Mouse (Mus musculus) adrenal gland, postnatal 10 days (tissue): ENCODE data around the gene Sphk2. TPM values are rescaled to one million over a fixed set of nuclear protein-coding genes. Genes with fewer than 3 reads are reported as not detected.
"Not testable (repeated sequence)": the region's sequence is repeated elsewhere in the genome, so short reads cannot be mapped to it uniquely, and the experiment has no call there.

Experiments used
- DNase-seq: peaks from one replicate; pipeline ENCODE4 v3.0.0; 2021; ENCODE audit warnings: mixed read lengths
- total RNA-seq, 2 experiments: library from RNA; stranded (reverse); gene quantifications; 2 replicates each; pipeline ENCODE4 v1.2.3; 2021

Sphk2 gene
- total RNA-seq, 2 experiments from 2014 or later = 28.0 to 28.8 TPM

GRCm38 (mm10) chr7:45693921-45694591 is 23.7 kb downstream of the Sphk2 start, which contains the start of gene Sec1:
TSS of gene Sec1 (minus strand) at chr7:45694402.
- DNase-seq = no peak

GRCm38 (mm10) chr7:45692364-45692763 is 25.4 kb downstream of the Sphk2 start:
- DNase-seq = no peak

GRCm38 (mm10) chr7:45689800-45690199 is 28.0 kb downstream of the Sphk2 start:
- DNase-seq = peak; percentile 15

- no peak for DNase-seq
Observed at GRCm38 (mm10) chr7:45689099-45689498, 28.7 kb downstream of the Sphk2 start.

DNA sequence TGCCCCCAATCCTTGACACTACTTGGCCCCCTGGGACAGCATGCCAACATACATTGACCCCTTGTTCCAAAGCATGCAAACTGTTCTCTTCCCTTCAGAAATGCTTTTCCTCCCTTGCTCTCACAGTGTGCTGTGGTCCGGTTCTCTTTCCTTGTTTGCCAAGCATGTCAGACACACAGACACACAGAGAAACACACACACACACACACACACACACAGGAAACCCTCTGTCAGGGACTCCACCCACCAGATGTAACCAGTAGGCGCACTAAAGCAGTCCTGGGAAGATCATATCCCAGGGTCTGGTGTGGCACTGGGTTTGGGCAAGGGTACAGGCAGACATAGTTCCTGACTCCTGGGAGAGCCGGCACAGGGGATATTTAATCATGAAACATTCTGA is 31.0 kb downstream of the Sphk2 start:
- DNase-seq = peak; percentile 4

DNA sequence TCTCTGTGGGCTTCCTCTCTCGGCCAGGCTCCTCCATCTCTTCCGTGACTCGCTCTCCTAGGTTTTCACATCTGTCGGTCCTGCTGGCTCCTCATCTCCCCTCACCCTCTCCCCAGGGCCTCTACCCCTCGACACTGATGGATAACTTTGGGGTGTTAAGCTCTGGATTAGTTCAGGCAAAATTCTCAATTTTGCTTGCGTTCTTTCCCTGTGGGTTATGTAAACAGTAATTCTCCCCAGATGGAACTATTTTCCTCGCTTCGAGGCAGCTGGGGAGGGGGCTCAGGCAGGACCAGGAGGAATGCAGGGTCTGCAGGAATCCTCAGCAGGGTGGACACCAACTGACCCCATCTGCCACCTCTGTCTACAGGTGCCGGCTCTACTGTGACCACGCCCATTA is 32.0 kb downstream of the Sphk2 start:
- DNase-seq = no peak

- DNase-seq = no peak
Observed at GRCm38 (mm10) chr7:45683396-45684050, 34.3 kb downstream of the Sphk2 start, which contains the start of gene Ntn5. TSS of gene Ntn5 (plus strand) at chr7:45684022.

DNA sequence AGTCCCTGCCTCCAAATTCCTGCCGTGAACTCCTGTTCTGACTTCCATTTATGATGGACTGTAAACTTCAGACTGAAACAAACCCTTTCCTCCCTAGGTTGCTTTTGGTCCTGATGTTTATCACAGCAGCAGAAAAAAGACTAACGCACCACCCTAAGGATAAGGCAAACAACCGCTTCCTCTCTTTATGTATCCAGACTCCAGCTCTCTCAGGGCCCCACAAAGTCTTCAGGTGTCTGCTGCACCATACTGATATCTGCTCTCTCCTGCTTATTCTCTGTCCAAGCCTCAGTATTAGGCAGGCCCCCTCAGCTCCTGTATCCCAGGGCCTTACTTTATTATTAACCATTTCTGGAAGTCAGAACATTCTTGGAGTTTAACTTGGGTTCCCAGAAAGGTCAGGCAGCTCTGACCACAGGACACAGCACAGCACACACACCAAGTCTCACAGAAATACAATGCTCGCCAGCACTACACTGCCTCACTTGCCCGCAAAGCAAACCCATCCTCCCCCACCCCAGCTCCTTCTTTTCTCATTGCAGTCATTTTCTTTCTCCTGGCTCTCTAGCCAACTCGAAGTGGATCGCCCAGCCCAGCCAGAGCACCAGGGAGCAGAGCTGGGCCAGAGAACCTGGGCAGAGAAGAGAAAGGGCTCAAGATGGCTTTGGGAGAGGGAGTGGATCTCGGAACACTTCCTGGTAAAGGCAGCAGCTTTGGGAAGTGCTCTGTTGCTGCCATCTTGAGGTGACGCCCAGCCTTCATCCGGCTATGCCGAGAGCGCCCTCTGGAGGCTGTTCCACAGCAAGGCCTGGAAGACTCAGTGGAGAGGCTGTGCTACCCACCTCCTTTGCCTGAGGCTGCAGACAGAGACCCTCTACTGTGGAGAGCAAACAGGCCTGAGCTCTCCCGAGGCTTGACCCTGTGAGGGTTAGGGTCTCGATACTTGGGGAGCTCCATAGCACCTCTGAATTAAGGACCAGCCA is 35.4 kb downstream of the Sphk2 start:
- peak; percentile 92 for DNase-seq

DNA sequence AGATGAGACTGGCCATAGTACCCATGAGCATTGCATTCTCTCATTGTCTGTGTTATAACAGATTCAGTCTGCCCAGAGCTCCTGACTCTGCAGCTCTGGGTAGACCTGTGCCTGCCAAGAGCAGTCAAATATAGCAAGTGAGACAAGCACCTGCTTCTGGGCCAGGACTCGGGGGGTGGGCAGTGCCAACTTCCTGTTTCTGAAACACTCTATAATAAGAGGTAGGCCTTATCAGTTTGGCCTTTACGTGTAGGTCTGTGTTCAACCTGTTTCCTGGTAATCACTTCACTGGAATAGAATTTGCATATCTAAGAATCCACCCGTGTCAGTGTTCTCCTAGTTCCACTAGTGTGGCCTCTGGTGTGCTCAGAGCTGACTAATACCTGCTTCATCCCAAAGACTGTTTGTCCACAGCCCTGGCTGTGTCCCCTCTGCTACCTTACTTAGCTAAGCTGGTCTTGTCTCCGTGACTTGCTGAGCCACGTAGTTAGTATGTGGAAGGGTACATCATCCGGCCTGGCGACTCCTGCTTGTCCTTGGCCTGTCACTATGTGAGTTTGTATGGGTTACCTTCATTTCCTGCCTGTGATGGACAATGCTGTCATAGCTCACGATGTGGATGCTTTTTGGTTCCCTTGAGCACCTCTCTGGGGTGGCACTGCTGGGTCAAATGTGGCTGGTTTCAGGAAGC is 36.6 kb downstream of the Sphk2 start:
- DNase-seq = no peak

DNA sequence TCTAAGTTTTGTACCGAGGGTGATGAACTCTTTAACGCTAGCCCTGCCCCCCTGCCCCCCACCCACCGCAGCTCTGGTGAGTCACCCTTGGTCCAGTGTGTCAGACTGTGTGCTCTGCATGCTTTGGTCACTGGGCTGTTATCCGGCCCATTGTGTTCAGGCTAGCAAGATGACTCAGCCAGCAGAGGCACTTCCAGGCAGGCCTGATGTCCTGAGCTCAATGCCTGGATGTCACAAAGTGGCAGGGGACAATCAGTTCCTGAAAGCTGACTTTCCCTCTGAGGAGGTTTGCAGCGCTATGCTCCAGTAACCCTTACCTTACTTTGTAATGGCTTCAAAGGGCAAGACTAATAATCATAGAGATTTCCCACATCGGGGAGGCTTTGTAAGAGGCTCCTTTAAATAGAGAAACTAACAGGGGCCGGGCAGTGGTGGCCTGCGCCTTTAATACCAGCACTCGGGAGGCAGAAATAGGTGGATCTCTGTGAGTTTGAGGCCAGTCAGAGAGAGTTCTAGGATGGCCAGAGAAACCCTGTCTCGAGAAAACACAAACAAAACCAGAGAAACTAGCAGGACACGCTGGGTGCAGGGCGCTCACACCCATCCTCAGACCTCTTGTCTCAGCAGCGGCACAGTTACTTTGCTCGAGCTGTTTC is 37.7 kb downstream of the Sphk2 start:
- peak; percentile 66 for DNase-seq

- DNase-seq = peak; percentile 59
Observed at GRCm38 (mm10) chr7:45678513-45678912, 39.3 kb downstream of the Sphk2 start.

GRCm38 (mm10) chr7:45677627-45678295 is 40.0 kb downstream of the Sphk2 start:
- no peak for DNase-seq

DNA sequence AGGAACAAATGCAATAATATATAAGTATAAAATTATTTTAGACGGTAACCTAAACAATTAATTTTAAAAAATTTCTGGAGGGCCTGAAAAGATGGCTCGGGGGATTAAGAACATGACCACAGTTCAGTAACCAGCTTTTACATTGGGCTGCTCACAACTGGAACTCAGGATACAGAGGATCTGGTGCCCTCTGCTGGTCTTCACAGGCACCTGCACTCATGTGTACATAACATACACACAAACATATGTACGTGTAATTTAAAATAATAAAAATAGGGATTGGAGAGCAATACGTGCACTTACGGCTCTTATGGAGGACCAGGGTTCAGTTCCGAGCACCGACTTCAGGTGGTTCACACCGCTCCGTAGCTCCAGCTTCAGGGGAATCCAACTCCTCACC is 48.9 kb downstream of the Sphk2 start:
- no peak for DNase-seq

- DNase-seq = no peak
Observed at GRCm38 (mm10) chr7:45667761-45668160, 50.0 kb downstream of the Sphk2 start.

DNA sequence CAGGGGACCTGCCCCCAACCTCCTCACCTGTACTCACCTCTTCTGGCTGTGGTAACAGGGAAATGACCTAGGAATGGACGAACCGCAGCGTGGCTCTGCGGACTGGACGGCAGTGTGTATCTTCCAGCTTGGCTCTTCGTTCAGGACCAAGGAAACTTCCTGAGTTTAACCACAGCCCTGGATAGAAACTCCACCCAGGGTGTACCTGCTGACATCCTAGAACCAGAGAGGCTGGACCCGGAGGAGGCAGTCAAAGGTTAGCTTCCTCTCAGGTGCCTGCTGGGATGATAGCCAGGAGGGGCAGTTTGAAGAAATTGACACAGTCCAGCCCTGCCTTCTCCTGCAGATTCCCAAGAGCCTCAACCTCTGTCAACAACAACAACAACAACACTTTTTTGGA is 51.6 kb downstream of the Sphk2 start, which contains the start of gene Fut2:
TSS of gene Fut2 (minus strand) at position 234 of the 400 bp plus-strand sequence.
- no peak for DNase-seq

DNA sequence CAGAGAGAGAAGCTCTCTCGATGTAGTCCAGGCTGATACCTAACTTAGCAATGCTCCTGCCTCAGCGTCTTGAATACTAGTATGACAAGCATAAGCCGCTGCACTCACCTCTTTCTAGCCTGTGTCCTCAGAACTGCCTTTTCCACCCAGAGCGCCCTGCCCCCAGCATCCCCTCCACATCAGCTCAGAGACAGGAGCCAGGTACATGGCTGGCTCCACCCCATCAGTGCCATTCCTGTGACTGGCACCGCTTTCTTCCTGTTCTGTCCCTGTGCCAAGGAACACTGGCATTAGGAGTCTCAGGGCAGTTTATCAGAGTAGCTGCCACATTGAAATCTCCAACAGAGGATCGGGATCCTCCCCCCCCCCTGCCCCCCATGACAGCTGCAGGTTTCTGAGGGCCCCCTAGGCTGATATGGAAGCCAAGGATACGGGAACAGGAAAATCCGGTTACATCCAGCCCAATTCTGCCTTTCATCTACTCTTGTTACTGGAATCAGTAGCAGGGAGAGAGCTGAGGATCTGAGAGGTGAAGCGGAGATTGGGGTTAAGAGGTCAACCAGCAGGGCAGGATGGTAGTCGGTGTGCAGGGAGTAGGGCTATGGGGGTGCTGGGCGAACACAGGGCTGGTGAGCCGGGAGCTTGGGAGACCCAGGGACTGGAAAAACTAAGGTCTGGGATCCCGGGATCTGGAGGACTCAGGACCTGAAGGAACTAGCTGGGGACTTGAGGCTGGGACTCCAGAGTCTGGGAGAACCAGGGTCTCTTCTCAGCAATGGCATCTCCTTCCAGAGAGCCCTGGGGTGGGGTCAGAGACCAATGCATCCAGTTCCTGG is 52.3 kb downstream of the Sphk2 start:
- no peak for DNase-seq

- DNase-seq = not testable (repeated sequence)
Observed at GRCm38 (mm10) chr7:45661702-45662101, 56.1 kb downstream of the Sphk2 start.

- DNase-seq = no peak
Observed at GRCm38 (mm10) chr7:45660746-45661478, 56.9 kb downstream of the Sphk2 start.
